Mouse (Mus musculus): Measurements from ENCODE around the gene Lpcat2. TPM values are rescaled to one million over a fixed set of nuclear protein-coding genes. Genes with fewer than 3 reads are reported as not detected.

The Lpcat2 gene
- total and polyA plus RNA-seq, 3 experiments = 5.2 to 7.5 TPM; not detected in 1

GRCm38 (mm10) chr8:92896611-92897010 lies 41.5 kb downstream of the Lpcat2 start:
- Histone ChIP-seq H3K27me3 (ENCODE audit: control insufficient read depth in 1 of 2, insufficient read depth in 2 of 2, low read length in 2 of 2) (no peaks in the 10 kb centered on the region), H3K4me1 (ENCODE audit: control insufficient read depth in 1 of 2, insufficient read depth in 2 of 2, low read length in 2 of 2) (no peaks in the 10 kb centered on the region), H3K79me2 (ENCODE audit: control insufficient read depth, insufficient read depth, low read length, poor library complexity) (no peaks in the 10 kb centered on the region), H3K9me3 (replicated peaks; ENCODE audit: insufficient read depth, low read length) (no peaks in the 10 kb centered on the region), H3K9ac (ENCODE audit: control insufficient read depth, low read depth, low read length, poor library complexity, severe bottlenecking) (no peak overlapping the region), H3K4me3 (ENCODE audit: control insufficient read depth in 1 of 2, insufficient read depth in 1 of 2, low read depth in 2 of 2, low read length in 2 of 2) (no peak overlapping the region), H3K36me3 (ENCODE audit: control insufficient read depth in 1 of 2, insufficient read depth in 2 of 2, low read length in 2 of 2) (no peaks in the 10 kb centered on the region), H3K27ac (ENCODE audit: control insufficient read depth, low read depth, low read length) (no peak overlapping the region)
- no peak for TF ChIP-seq EP300 (IDR thresholded peaks at IDR 0.05; ENCODE audit: low read depth in 1 of 2, low read length in 2 of 2)
- no peak for TF ChIP-seq SIN3A (IDR thresholded peaks at IDR 0.05; ENCODE audit: low read length)
- no peak for TF ChIP-seq RAD21 (IDR thresholded peaks at IDR 0.05; ENCODE audit: low read depth, low read length)
- no peak for TF ChIP-seq TAL1 (IDR thresholded peaks at IDR 0.05; ENCODE audit: low read length)
- TF ChIP-seq ZMIZ1 (IDR thresholded peaks at IDR 0.05; ENCODE audit: low read depth, low read length) = no peak
- no peak for TF ChIP-seq CHD1 (IDR thresholded peaks at IDR 0.05; ENCODE audit: low read depth, low read length)
- TF ChIP-seq JUND (IDR thresholded peaks at IDR 0.05; ENCODE audit: low read depth, low read length) = no peak
- no peak for TF ChIP-seq TBP (IDR thresholded peaks at IDR 0.05; ENCODE audit: low read depth, low read length)
- TF ChIP-seq MAX (IDR thresholded peaks at IDR 0.05; ENCODE audit: low read length) = no peak
- TF ChIP-seq RCOR1 (IDR thresholded peaks at IDR 0.05; ENCODE audit: low read depth, low read length) = no peak
- no peak for DNase-seq (ENCODE audit: low read depth, low spot score)

GRCm38 (mm10) chr8:92897794-92898193 lies 42.7 kb downstream of the Lpcat2 start:
- Histone ChIP-seq H3K36me3 (ENCODE audit: control insufficient read depth in 1 of 2, insufficient read depth in 2 of 2, low read length in 2 of 2) (no peaks in the 10 kb centered on the region), H3K9ac (ENCODE audit: control insufficient read depth, low read depth, low read length, poor library complexity, severe bottlenecking) (no peak overlapping the region), H3K4me1 (ENCODE audit: control insufficient read depth in 1 of 2, insufficient read depth in 2 of 2, low read length in 2 of 2) (no peaks in the 10 kb centered on the region), H3K27me3 (ENCODE audit: control insufficient read depth in 1 of 2, insufficient read depth in 2 of 2, low read length in 2 of 2) (no peaks in the 10 kb centered on the region), H3K79me2 (ENCODE audit: control insufficient read depth, insufficient read depth, low read length, poor library complexity) (no peaks in the 10 kb centered on the region), H3K4me3 (ENCODE audit: control insufficient read depth in 1 of 2, insufficient read depth in 1 of 2, low read depth in 2 of 2, low read length in 2 of 2) (no peak overlapping the region), H3K9me3 (replicated peaks; ENCODE audit: insufficient read depth, low read length) (no peaks in the 10 kb centered on the region), H3K27ac (ENCODE audit: control insufficient read depth, low read depth, low read length) (no peak overlapping the region)
- TF ChIP-seq HCFC1 (IDR thresholded peaks at IDR 0.05; ENCODE audit: low read depth, low read length) (no peak), JUND (IDR thresholded peaks at IDR 0.05; ENCODE audit: low read depth, low read length) (no peak)
- DNase-seq (ENCODE audit: low read depth, low spot score) = no peak

DNA sequence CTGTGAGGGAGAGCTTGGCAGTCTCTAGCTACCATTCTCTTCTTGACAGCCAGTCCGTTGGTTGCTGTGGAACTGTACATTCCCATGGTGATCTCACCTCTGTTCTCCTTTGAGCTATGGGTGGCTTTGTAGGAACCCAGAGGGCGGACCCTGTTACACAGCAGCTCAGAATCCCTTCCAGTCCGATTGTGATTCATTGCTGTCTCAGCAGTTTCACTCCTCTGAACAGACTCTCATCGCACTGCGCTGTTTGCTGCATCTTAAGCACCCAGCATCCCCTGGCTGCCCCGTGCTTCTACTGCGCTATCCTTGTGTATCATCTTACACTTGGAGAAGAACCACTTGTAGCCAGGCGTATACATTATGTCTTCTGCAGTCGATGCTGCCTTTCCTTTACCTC lies 44.5 kb downstream of the Lpcat2 start:
- Histone ChIP-seq H3K36me3 (ENCODE audit: control insufficient read depth in 1 of 2, insufficient read depth in 2 of 2, low read length in 2 of 2) (no peaks in the 10 kb centered on the region), H3K9me3 (replicated peaks; ENCODE audit: insufficient read depth, low read length) (no peaks in the 10 kb centered on the region), H3K4me1 (ENCODE audit: control insufficient read depth in 1 of 2, insufficient read depth in 2 of 2, low read length in 2 of 2) (no peaks in the 10 kb centered on the region), H3K79me2 (ENCODE audit: control insufficient read depth, insufficient read depth, low read length, poor library complexity) (no peaks in the 10 kb centered on the region), H3K27me3 (ENCODE audit: control insufficient read depth in 1 of 2, insufficient read depth in 2 of 2, low read length in 2 of 2) (no peaks in the 10 kb centered on the region), H3K4me3 (ENCODE audit: control insufficient read depth in 1 of 2, insufficient read depth in 1 of 2, low read depth in 2 of 2, low read length in 2 of 2) (no peak overlapping the region), H3K9ac (ENCODE audit: control insufficient read depth, low read depth, low read length, poor library complexity, severe bottlenecking) (no peak overlapping the region), H3K27ac (ENCODE audit: control insufficient read depth, low read depth, low read length) (no peak overlapping the region)
- DNase-seq (ENCODE audit: low read depth, low spot score) = no peak
- TF ChIP-seq SIN3A (IDR thresholded peaks at IDR 0.05; ENCODE audit: low read length) = no peak
- no peak for TF ChIP-seq GATA1 (IDR thresholded peaks at IDR 0.05; ENCODE audit: low read depth, low read length)
- no peak for TF ChIP-seq E2F4 (IDR thresholded peaks at IDR 0.05; ENCODE audit: borderline replicate concordance, low read depth, low read length)
- TF ChIP-seq TAL1 (IDR thresholded peaks at IDR 0.05; ENCODE audit: low read length) = no peak
- no peak for TF ChIP-seq USF2 (IDR thresholded peaks at IDR 0.05; ENCODE audit: borderline replicate concordance in 1 of 2, insufficient read depth in 1 of 2, low read depth in 1 of 2, low read length in 2 of 2)

All from MEL (cell line).